Mouse (Mus musculus) urinary bladder, postnatal 25 days (tissue): ENCODE data around the gene Wdr3.

ENCODE experiments used
- DNase-seq: peaks from one replicate; pipeline ENCODE4 v3.0.0; 2022; ENCODE audit warnings: low spot score

Gene Wdr3

GRCm38 (mm10) chr3:100162315-100163105 lies at the start of gene Wdr3, which contains the start of gene Gdap2:
Gene Wdr3, minus strand, starts transcription at chr3:100162407.
Gene Gdap2, plus strand, starts transcription at chr3:100162381.
- peak; percentile 90 for DNase-seq

DNA sequence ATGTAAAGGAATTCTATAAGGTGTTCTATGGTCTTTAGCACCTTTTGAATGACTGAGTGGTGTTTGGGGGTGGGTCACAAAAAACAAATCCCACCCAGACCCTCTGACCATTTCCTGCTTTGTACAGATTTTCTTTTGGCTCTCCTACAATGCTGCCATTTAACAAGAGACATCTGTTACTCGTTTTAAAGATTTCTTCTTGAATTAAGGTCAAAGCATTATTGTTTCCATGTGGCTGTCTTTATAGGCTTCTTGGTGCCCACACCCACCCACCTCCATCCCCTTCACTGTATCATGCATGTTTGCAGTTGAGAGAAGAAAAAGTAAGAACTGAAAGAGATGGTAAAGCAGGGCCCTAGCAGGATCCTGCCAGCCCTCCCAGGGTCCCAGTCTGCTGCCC lies 44.8 kb upstream of the Wdr3 start:
- no peak for DNase-seq

DNA sequence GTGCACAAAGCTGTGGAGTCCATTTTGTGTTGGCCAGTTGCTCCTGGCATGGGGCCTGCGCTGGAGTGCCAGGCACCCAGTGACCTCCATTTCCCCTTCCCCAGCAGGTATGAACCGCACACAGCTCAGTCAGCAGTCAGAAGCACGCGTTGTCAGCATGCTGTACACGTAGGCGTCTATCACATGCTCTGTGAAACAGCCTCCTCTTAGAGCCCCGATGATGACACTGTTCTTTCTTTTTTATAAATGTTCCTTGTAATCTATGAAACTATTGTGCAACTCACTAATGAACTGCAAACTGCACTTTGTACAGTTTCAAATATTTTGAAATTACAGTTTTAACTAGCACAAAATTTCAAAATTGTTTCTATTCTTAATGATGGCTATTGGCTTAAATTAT lies 39.3 kb upstream of the Wdr3 start:
- no peak for DNase-seq

GRCm38 (mm10) chr3:100194210-100194609 lies 32.0 kb upstream of the Wdr3 start:
- DNase-seq = no peak

GRCm38 (mm10) chr3:100189861-100190260 lies 27.7 kb upstream of the Wdr3 start:
- DNase-seq = no peak

- DNase-seq = peak; percentile 46
Observed at GRCm38 (mm10) chr3:100189444-100189843, 27.2 kb upstream of the Wdr3 start.

DNA sequence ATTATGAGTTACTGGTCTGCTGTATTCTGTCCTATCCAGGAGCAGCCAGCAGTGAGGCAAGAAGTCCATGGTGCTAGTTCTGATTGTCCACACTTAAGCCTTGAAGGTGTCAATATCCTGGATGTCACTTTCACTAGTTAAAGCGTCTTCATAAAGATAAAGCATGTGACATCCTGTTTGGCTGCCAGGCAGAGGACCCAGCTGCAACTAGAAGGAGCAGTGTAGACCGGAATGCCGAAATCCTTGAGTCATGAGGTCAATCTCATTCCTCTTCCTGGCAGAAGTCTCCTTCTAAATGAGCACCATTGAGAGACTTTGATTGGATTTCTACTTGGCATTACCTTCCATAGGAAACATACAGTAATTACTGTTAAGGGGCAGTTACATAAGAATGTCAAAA lies 18.3 kb upstream of the Wdr3 start:
- DNase-seq = no peak

DNA sequence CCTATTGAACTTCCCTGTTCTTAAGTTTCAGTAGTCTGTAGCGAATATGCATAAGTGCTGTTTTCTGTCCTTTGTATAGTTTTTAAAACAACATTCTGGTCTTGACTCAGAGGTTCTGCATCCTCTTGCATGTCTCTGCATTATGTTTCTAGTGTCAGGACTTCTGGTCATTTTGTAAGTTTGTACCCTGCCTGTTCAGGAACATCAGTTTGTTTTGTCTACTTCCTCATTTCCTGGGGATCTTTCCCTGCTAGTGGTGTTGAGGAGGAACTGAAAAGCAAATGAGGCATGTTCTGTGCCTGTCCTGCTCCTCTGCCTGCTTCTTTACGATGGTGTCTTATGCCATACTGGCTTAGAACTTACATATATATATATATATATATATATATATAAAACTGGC lies 13.8 kb upstream of the Wdr3 start:
- no peak for DNase-seq

GRCm38 (mm10) chr3:100164991-100165390 lies 2.8 kb upstream of the Wdr3 start:
- no peak for DNase-seq

GRCm38 (mm10) chr3:100163556-100163955 lies 1.3 kb upstream of the Wdr3 start:
- DNase-seq = no peak

DNA sequence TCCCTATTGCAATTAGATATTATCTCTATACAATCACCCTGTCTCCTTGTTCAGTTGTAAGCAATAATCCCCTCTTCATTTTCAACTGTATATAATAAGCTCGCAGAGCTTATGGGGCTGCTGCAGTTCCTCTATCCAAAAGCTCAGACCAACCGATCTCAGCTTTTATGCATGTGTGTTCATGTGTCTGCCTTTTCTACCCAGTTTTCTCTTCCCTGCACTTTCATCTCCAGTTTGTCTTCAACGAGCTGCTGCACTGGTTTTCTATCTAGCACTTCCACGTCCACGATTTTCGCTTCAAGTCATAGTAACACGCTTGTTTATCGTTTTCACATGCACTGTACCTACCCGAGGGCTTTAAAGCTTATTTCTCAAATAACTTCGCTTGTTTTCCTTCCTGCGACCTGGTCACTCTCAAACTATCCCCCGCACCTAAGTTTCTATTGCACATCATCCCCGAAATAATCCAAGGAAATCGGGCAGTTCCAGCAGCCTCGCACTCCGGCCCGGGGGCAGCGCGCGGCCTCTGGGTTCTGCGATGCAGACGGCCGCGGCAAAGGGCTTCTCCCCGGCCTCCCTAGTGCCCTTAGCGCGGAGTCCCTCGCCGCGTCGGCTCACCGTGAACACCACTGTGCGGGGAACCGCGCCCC lies 417 bp downstream of the Wdr3 start:
- no peak for DNase-seq

DNA sequence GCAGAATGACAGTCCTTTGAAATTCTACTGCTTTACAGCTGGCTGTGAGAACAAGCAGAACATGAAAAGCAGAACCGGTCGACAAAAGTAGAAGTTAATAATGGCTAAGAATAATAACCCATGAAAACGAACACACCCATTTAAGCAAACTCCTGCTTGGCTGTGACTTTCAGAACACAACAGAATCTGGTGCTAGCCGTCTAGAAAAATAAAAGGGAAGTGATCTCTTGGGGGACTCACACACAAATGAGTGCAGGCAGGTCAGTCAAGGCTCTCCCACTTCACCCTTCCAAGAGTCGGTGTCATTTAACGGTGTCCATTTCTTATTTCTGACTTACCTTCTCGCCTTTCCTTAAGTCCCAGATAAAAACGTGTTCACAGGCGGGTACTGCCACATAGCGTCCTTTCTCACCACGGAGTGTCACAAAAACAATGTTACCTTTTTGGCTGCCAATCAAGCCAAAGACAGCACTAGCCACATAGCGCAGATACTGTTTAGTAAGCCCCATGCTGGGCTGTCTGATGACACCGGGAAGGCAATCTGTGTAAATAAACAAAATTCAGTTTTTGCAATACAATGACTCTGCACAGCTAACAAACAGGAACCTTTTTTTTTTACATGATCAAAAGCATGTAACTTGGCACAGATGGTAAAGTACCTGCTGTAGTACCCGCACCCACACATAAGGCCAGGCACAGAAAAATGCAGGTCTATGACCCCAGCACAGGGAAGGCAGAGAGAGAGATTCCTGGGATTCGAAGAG lies 1.3 kb downstream of the Wdr3 start:
- no peak for DNase-seq

DNA sequence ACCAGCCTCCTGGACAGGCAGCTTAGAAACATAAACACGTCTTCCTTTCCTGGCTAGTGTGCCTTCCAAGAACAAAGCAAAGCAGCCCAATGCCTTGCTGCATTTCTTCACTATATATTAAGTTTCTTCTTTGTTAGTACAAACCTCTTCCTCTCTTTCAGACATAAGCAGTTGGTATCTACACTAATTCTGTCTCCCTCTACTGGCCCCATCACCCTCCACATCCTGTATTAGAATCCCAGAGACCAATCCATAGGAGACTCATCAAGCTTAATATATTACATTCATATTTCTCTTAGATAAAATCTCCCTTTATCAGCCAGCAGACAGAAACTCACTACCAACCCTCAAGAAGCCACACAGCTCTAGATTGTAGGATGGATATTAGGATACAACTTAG lies 39.8 kb downstream of the Wdr3 start:
- DNase-seq = no peak

GRCm38 (mm10) chr3:100121961-100122360 lies 40.2 kb downstream of the Wdr3 start:
- DNase-seq = no peak

GRCm38 (mm10) chr3:100118681-100119080 lies 43.5 kb downstream of the Wdr3 start:
- no peak for DNase-seq

DNA sequence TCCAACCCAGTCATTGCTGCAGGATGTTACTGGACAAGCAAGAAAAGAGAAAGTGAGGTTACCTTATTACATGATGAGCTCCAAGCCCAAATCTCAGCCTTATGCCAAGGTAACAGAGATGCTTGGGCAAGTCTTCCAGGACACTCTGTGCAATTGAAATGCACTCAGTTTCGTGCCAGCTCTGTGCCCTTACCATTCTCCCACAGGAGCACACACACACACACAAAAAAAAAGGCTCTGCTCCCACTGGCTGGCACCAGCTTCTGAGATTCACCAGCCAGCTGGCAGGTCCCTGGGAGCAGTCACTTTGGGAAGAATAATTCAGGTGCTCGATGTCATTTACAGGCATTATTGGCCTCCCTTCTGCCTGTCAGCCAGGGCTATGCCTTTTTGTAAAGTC lies 55.5 kb downstream of the Wdr3 start:
- DNase-seq = no peak

DNA sequence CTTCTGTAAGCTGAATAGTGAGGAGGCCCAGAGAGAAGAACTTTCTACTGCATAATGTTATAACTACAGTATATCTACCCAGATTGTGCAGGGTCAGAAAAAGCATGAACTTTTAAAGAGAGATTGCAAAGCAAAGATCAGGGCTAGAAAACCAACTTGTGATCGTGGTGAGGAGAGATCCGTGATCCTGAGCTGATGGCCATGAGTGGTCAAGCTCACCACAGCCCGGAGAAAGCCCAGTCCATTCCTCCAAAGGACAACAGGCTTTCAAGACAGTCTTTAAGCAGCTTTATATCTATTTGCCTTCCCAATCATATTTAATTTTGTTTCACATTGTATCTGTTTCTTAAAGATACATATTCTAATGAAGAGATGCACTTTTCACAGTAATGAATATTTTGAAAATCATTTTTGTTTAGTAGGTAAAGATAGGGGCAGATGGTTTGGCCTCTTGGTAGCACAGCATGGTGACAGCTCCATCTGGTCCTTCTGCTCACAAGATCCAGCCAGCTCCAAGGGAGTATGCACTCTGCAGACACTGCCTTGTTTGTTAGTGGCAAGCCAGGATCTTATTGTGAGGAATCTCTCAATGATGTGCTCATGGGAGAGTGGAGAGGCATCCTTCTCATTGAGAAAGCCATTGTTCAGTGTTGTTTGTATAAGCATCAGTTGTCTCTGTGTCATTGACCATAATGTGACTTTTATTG lies 59.7 kb downstream of the Wdr3 start:
- DNase-seq = no peak
